Mouse (Mus musculus) liver, embryonic 14.5 days (tissue): ENCODE measurements around the gene Pdk2. TPM values are rescaled to one million over a fixed set of nuclear protein-coding genes. Genes with fewer than 3 reads are reported as not detected.

Experiments used
- ATAC-seq: fragments of 200-750 bp; cut with Nextera tagmentation; 2 replicates; pipeline ENCODE4 v1.8.0; 2017; ENCODE audit warnings: moderate number of reproducible peaks, mild to moderate bottlenecking, moderate library complexity; ENCODE audit not compliant: insufficient read depth
- DNase-seq, 3 experiments: peaks; one replicate each; pipeline ENCODE4 v3.0.0-alpha.2; 2012 to 2013; ENCODE audit warnings: low read depth in 3 of 3, low spot score in 3 of 3
- H3K27ac ChIP-seq: fragments of 300-500 bp; sonication (generic); 2 replicates; pipeline ENCODE4 v1.5.1; 2014; ENCODE audit warnings: moderate library complexity, mild to moderate bottlenecking, control low read depth, inconsistent platforms
- H3K27me3 ChIP-seq: fragments of 300-500 bp; sonication (generic); 2 replicates; pipeline ENCODE4 v1.6.1; 2014; ENCODE audit warnings: mild to moderate bottlenecking, low read length, moderate library complexity; ENCODE audit not compliant: control insufficient read depth, insufficient read depth
- H3K36me3 ChIP-seq: fragments of 300-500 bp; sonication (generic); replicated peaks from 2 replicates; pipeline ENCODE4 v1.6.1; 2014; ENCODE audit warnings: low read depth; ENCODE audit not compliant: control insufficient read depth, insufficient read depth
- H3K4me1 ChIP-seq, 2 experiments: fragments of 200-500 bp in 1 of 2; fragments of 300-500 bp in 1 of 2; sonication (generic) in 1 of 2; replicated peaks; 2 replicates each; pipeline ENCODE4 v1.6.1; 2012 to 2014; ENCODE audit warnings: antibody characterized with exemption in 1 of 2, inconsistent platforms in 1 of 2, low read length in 1 of 2; ENCODE audit not compliant: control insufficient read depth in 2 of 2, insufficient read depth in 2 of 2
- H3K4me2 ChIP-seq: fragments of 300-500 bp; sonication (generic); 2 replicates; pipeline ENCODE4 v1.6.1; 2014; ENCODE audit warnings: low read depth, mild to moderate bottlenecking, control low read depth, moderate library complexity
- H3K4me3 ChIP-seq, 2 experiments: fragments of 200-500 bp in 1 of 2; fragments of 300-500 bp in 1 of 2; sonication (generic) in 1 of 2; 2 replicates each; pipeline ENCODE4 v1.5.1; 2012 to 2014; ENCODE audit warnings: low read depth in 2 of 2, low read length in 2 of 2, mild to moderate bottlenecking in 2 of 2, control low read depth in 1 of 2, inconsistent platforms in 1 of 2, moderate library complexity in 1 of 2; ENCODE audit not compliant: insufficient read depth in 1 of 2
- H3K9ac ChIP-seq: fragments of 300-500 bp; sonication (generic); replicated peaks from 2 replicates; pipeline ENCODE4 v1.6.1; 2014; ENCODE audit warnings: mild to moderate bottlenecking, control low read depth, moderate library complexity
- H3K9me3 ChIP-seq: fragments of 300-500 bp; sonication (generic); 2 replicates; pipeline ENCODE4 v1.6.1; 2016; ENCODE audit warnings: low read length, mixed read lengths; ENCODE audit not compliant: control insufficient read depth
- CTCF ChIP-seq: IDR thresholded peaks from 2 replicates; pipeline ENCODE4 v1.5.1; 2016; ENCODE audit warnings: antibody characterized with exemption, low read depth, control low read depth
- EP300 ChIP-seq: IDR thresholded peaks from 2 replicates; pipeline ENCODE4 v1.6.1; 2016; ENCODE audit warnings: antibody characterized with exemption, low read depth
- WGBS: fragments of 180-500 bp; shearing (Covaris S2); extraction: QIAGEN DNeasy Blood & Tissue Kit; methylation state at CpG from one replicate; pipeline ENCODE4 v1.1.7; 2014; ENCODE audit not compliant: insufficient replicate concordance; 5-methylcytosine and 5-hydroxymethylcytosine counted together
- polyA plus RNA-seq, 2 experiments: library from polyadenylated mRNA; depleted of rRNA in 1 of 2; stranded (reverse) in 1 of 2; unstranded in 1 of 2; fragments of >200 nt; fragmentation: Nextera tagmentation in 1 of 2; extraction: Ambion mirVana in 1 of 2; gene quantifications; 2 replicates each; pipeline versions ENCODE4 v1.2.1 to v1.2.3; 2012 to 2014

Pdk2 gene
- polyA plus RNA-seq, 2 experiments = 3.5 to 7.0 TPM

- H3K36me3 ChIP-seq = no peaks in the 10 kb centered on the region
- DNase-seq (no peak), ATAC-seq (no peak)
- H3K4me2 ChIP-seq = no peak overlapping the region
- no peak overlapping the region for H3K4me3 ChIP-seq
- no peak overlapping the region for H3K27ac ChIP-seq
- TF ChIP-seq CTCF = no peak
- no peak for TF ChIP-seq EP300
- peaks cover 0 to 4% of the 10 kb centered on the region in 2 experiments; a peak in 2 of 4 replicates for H3K4me1 ChIP-seq
- H3K9ac ChIP-seq = no peak overlapping the region
- peaks cover 25% of the 10 kb centered on the region for H3K27me3 ChIP-seq
- H3K9me3 ChIP-seq = no peaks in the 10 kb centered on the region
- WGBS = 46% methylated on average over 7 of the region's 7 CpGs
Observed at GRCm38 (mm10) chr11:95071266-95071665, 30.1 kb upstream of the Pdk2 start.

GRCm38 (mm10) chr11:95070140-95071107, 29.3 kb upstream of the Pdk2 start:
- Histone ChIP-seq H3K27ac (no peak overlapping the region), H3K27me3 (peaks cover 17% of the 10 kb centered on the region), H3K4me1 (peaks cover 0 to 4% of the 10 kb centered on the region in 2 experiments; a peak in 2 of 4 replicates), H3K36me3 (no peaks in the 10 kb centered on the region), H3K4me3 (no peak overlapping the region), H3K9me3 (no peaks in the 10 kb centered on the region), H3K4me2 (no peak overlapping the region), H3K9ac (no peak overlapping the region)
- ATAC-seq (no peak), DNase-seq (no peak)
- no peak for TF ChIP-seq EP300
- no peak for TF ChIP-seq CTCF
- WGBS = 44% methylated on average over 8 of the region's 8 CpGs

- ATAC-seq (no peak), DNase-seq (no peak)
- H3K4me1 ChIP-seq = no peaks in the 10 kb centered on the region
- H3K4me3 ChIP-seq = no peak overlapping the region
- TF ChIP-seq CTCF (no peak), EP300 (no peak)
- H3K4me2 ChIP-seq = no peak overlapping the region
- H3K36me3 ChIP-seq = no peaks in the 10 kb centered on the region
- no peak overlapping the region for H3K9ac ChIP-seq
- no peak overlapping the region for H3K27ac ChIP-seq
- WGBS = 68% methylated on average over 10 of the region's 10 CpGs
- no peaks in the 10 kb centered on the region for H3K9me3 ChIP-seq
- peaks cover 6% of the 10 kb centered on the region for H3K27me3 ChIP-seq
Observed at GRCm38 (mm10) chr11:95069226-95069957, 28.2 kb upstream of the Pdk2 start.

- Histone ChIP-seq H3K9me3 (no peaks in the 10 kb centered on the region), H3K27me3 (no peaks in the 10 kb centered on the region), H3K4me3 (no peak overlapping the region), H3K4me1 (no peaks in the 10 kb centered on the region), H3K4me2 (no peak overlapping the region), H3K9ac (no peak overlapping the region), H3K27ac (no peak overlapping the region), H3K36me3 (no peaks in the 10 kb centered on the region)
- TF ChIP-seq EP300 (no peak), CTCF (no peak)
- 50% methylated on average over 19 of the region's 19 CpGs for WGBS
- no peak for ATAC-seq
- no peak for DNase-seq
Observed at GRCm38 (mm10) chr11:95056768-95057501, 15.8 kb upstream of the Pdk2 start.
